Mouse (Mus musculus) kidney, postnatal 4 days (tissue): ENCODE results near the gene Cr1l.
A peak's percentile ranks its signal among the peaks of the same experiment; 100 is the strongest.

Experiments
- DNase-seq, 2 experiments: peaks; one replicate each; pipeline ENCODE4 v3.0.0; 2021; ENCODE audit warnings: mixed read lengths in 2 of 2

Gene Cr1l

DNA sequence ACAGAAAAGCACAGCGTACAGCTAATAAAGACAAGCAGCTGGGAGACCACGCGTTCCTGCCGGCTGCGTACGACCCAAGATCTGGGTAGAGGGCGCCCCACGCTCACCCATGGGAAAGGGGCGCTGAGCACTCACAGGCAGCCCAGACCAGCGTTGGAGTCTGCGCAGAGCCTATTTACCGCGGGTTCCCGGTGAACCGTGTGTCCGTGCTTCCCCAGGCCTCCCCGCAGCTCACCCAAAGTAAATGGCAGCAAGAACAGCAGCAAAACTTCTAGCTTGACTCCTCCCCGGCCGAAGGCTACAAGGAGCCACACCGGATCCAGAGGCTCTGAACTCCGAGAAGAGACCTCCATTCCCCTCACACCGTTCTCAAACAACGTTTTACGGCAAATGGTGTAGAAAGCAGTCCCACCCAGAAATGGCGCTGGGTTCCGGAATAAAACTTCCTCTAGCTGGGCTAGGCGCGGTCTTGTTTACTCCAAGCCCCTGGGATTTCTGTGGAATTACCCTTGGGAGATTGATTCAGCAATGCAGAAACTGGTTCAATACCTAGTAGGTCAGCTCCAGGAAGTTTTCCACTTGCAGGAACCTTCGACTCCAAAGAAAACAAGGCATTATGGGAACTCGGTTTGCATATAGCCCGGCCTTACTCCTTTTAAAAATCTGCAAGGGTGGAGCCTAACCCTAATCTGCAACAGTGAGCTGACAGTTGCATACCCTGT is at the start of gene Cr1l:
TSS of gene Cr1l (minus strand) at position 634 of the 722 bp plus-strand sequence.
- peak; percentile 88 to 93 for DNase-seq

DNA sequence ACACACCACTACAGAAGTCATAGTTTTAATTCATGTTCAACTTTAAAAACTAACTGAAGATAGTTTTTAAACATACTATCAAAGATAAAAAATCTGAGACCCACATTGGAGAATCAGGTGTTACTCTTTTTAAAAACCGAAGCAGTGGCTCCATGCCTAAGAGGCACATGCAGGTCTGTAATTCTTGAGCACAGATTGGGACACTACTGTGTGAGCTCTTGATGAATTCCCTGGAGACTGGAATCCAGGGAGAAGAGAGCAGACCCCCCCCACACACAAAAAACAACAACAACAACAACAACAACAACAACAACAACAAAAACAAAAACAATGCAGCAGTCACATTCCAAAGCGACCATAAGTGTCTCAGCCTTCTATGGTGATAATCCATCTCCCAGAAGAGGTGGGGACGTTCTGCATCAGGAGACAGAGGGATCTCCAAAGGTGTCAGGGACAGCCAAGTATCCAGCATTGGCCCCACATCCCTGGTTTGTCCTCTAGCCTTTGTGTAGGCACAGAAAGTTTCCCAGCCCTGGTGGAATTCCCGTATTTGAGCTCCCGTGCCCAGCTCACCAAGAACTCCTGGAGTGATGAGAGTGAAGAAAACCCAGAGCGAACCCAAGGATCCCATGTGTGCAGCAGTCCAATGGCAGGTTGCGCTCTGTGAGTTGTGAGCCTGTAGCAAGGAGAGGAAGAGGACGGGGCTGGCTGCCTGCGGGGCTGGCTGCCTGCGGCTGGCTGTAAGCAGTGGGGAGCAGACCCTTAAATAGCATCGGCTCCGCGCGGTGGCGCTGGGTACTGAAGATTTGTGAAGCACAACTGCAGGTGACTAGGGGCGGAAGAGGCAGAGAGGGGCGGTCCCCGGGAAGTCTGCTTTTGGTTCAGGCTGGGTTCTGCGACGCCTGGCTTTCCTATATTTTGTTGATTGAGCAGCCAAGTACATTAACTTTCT is 44.9 kb upstream of the Cr1l start, which contains the start of gene Cr2:
TSS of gene Cr2 (minus strand) at position 737 of the 952 bp plus-strand sequence.
- peak; percentile 73 to 80 for DNase-seq

DNA sequence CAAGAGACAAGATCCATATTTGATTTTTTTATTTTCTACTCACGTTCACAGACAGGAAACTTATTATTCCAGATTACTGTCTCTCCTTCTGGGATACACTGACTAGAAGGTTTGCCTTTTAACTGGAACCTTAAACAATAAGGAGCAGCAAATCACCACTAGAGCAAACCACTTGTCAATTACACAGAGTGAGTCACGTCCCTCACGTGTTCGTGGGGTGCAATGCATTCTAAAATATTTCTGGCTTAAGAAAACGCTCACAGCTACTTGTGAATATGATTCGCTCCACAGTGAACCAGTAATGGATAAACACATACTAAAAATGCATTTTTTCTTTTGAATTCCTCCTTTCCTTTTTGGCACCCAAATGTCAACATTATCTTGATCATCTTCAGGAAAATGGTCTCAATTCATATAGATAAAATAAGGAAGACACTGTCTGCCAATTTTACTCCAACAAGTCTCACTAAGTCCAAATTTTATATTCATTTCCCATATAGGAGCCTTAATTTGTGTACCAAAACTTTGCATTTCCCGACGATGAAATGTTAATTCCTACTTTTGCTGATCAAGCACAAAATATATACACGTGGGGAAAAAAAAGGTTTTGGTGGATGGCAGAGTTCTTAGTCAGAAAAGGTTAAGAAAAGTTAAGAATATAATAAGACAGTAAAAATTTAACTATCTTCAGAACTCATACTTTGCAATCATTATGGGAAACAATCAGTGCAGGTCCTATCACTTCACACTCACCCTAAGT is 33.8 kb upstream of the Cr1l start:
- DNase-seq = no peak

DNA sequence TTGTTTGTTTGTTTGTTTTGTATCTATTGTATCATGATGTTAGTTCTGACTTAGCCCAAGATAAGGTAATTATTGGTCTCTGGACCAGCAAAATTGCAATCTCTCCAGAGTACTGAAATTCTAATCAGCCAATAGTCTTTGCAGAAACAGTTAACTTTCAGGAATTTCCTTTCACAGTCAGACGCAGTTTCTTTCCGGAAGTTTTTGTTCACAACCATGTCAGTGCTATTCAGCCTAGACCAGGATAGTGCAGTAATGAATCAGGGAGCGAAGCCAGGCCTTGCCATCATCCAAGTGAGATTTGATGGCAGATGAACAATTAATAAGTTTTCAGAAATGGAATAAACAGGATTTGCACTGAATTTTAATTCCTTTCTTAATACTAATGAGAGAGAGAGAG is 684 bp upstream of the Cr1l start:
- peak; percentile 3 to 5 for DNase-seq

DNA sequence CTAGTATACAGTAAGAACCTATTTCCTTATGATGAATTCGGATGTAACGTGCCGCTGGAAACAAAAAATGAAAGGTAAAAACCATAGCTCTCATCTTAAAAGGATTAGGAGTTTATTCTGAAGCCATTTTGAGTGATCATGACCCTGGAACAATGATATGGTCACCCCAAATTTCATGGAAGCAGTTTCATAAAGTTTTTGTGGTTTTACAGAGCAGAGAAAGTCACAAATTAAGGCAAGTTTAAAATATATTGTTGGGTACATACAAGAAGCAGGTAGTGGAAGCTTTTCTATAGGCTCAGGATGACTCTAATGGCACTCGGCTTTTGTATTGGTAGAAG is 259 bp upstream of the Cr1l start:
- no peak for DNase-seq

DNA sequence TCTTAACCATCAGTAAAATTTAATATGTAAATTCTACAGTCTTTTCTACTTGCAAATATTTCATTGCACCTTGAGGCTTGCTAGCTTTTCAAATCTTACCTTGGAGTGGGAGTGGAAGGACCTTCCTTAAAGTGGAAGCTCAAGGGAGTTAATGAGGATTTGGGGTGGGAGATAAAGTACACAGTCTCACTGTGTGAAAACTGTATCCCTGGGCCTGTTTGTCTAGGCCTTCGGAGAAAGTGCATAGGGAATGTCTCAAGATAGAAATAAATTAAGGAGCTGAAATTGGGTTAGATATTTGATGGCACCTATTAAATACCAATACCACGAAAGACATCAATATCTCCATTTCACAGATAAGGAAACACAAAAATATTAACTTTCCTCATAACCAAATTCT is 907 bp downstream of the Cr1l start:
- no peak for DNase-seq

DNA sequence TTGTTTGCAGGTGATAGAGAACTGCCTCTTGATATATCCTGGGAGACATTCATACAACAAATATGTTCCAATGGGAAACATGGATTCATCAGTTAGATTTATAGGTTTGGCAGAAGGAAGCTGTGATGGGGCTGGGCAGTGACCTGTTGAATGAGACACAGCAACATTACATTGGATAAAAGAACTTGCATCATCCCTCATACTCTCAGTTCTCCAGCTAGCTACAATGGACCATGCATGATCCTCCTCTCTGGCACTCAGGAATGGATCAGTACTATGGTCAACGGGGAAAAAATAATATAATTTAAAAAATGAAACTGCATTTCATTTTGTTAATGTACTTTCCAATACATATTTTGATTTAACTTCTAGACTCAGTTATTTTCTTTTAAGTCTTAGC is 1.5 kb downstream of the Cr1l start:
- no peak for DNase-seq

DNA sequence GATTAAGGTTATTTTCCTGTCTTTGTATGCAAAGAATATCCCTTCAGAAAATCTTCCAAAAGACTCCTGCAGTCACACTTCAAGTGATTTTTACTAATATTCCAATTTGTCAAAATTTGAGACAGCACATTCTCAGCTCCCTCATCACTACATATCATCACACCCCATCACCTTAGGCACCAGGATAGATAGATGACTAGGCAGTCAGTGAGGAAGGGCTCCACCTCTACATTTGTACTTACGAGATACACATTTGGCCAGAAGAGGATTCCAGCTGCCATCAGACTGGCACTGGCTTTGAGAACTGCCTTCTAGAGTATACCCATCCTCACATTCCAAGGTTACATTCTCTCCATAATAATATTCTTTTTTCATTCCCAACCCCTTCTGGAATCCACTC is 17.0 kb downstream of the Cr1l start:
- DNase-seq = no peak

DNA sequence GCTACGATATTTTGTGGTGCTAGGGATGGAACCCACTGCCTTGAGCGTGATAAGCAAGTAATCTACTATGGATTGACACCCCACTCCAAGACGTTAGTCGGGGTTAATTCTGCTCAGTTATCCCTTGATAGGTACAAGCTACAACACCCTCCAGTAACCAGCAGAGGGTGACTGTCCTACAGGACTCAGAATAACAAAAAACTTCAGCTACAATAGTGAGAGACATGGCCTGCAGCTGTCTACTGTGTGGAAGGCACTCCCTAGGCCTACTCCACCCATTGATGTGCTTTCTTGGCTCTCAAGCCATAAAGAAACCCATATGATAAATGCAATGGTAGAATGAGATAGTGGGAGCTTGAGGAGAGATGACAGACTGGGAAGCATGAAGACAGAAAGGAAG is 17.8 kb downstream of the Cr1l start:
- no peak for DNase-seq

DNA sequence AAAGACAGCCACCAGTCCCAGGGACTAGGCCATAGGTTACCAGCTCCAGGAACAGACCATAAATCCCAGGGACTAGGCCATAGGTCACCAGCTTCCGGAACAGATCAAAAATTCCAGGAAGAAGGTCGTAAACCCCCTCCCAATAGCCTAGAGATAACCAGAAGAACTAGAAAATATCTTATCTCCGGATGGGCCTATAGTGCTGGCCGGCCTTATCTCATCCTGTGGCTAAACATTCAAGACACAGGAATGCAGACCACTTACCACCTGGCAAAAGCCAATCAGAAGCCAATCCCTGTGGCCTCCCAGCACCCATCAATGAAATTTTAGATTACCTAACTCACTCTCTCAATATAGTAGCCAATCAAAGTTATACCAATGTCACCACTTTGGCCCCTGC is 30.7 kb downstream of the Cr1l start:
- DNase-seq = no peak

GRCm38 (mm10) chr1:195098004-195098403 is 33.4 kb downstream of the Cr1l start:
- no peak for DNase-seq

- peak; percentile 78 to 86 for DNase-seq
These were observed 39.1 kb downstream of the Cr1l start, which contains the start of gene Cd46 for GRCm38 (mm10) chr1:195092220-195092720. Gene Cd46, minus strand, starts transcription at chr1:195092249.

- peak in 1 of 2 experiments; percentile 5 for DNase-seq
These were observed 39.6 kb downstream of the Cr1l start for GRCm38 (mm10) chr1:195091699-195092219.

DNA sequence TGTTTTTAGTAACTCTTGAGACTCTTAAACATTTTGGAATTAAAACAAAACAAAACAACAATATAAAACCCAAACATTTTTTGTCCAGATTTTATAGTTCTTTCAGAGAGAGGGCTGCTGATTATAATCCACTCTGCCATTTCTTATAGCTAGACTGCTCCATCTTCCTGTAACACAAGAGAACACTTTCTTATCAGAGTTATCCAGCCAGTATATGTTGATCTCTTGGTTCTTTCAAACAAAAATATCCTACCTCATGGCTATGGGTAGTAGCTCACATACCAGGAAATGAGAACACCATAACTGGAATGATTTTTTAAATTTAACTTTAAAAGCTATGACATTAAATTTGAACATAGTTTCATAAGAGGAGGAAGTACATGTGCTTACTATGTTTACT is 49.2 kb downstream of the Cr1l start:
- DNase-seq = no peak
